Mouse (Mus musculus) stomach, embryonic 14.5 days (tissue): ENCODE measurements around the gene Fcgrt. TPM values are rescaled to one million over a fixed set of nuclear protein-coding genes. Genes with fewer than 3 reads are reported as not detected.
A peak's percentile ranks its signal among the peaks of the same experiment; 100 is the strongest.
"Not testable (repeated sequence)": the region's sequence is repeated elsewhere in the genome, so short reads cannot be mapped to it uniquely, and the experiment has no call there.

ENCODE experiments used
- ATAC-seq: fragments of 200-750 bp; cut with Nextera tagmentation; 2 replicates; pipeline ENCODE4 v1.8.0; 2017; ENCODE audit warnings: low read depth, moderate TSS enrichment; ENCODE audit not compliant: insufficient number of reproducible peaks, insufficient read depth, low FRiP score
- H3K27ac ChIP-seq: fragments of 300-500 bp; sonication (generic); 2 replicates; pipeline ENCODE4 v1.5.1; 2014; ENCODE audit warnings: mild to moderate bottlenecking, low read length, moderate library complexity, mixed read lengths
- H3K27me3 ChIP-seq: fragments of 300-500 bp; sonication (generic); 2 replicates; pipeline ENCODE4 v1.6.1; 2014; ENCODE audit warnings: low read length, control low read depth, mixed read lengths; ENCODE audit not compliant: control insufficient read depth, insufficient read depth
- H3K36me3 ChIP-seq: fragments of 300-500 bp; sonication (generic); 2 replicates; pipeline ENCODE4 v1.6.1; 2014; ENCODE audit warnings: mild to moderate bottlenecking, control low read depth, low read length, moderate library complexity, mixed read lengths; ENCODE audit not compliant: control insufficient read depth, insufficient read depth
- H3K4me1 ChIP-seq: fragments of 300-500 bp; sonication (generic); 2 replicates; pipeline ENCODE4 v1.6.1; 2014; ENCODE audit warnings: low read length, control low read depth, mixed read lengths; ENCODE audit not compliant: control insufficient read depth, insufficient read depth
- H3K4me2 ChIP-seq: fragments of 300-500 bp; sonication (generic); replicated peaks from 2 replicates; pipeline ENCODE4 v1.6.1; 2014; ENCODE audit warnings: low read depth, low read length, control low read depth
- H3K4me3 ChIP-seq: fragments of 300-500 bp; sonication (generic); 2 replicates; pipeline ENCODE4 v1.5.1; 2014; ENCODE audit warnings: low read depth, low read length, control low read depth
- H3K9ac ChIP-seq: fragments of 300-500 bp; sonication (generic); replicated peaks from 2 replicates; pipeline ENCODE4 v1.6.1; 2014; ENCODE audit warnings: low read depth, mild to moderate bottlenecking, control low read depth, low read length, moderate library complexity, mixed read lengths
- H3K9me3 ChIP-seq: fragments of 300-500 bp; sonication (generic); 2 replicates; pipeline ENCODE4 v1.6.1; 2016; ENCODE audit warnings: low read depth, low read length, control low read depth; ENCODE audit not compliant: control insufficient read depth
- WGBS: fragments of 180-500 bp; shearing (Covaris S2); extraction: QIAGEN DNeasy Blood & Tissue Kit; methylation state at CpG from one replicate; pipeline ENCODE4 v1.1.7; 2014; 5-methylcytosine and 5-hydroxymethylcytosine counted together
- polyA plus RNA-seq: library from polyadenylated mRNA; unstranded; fragments of >200 nt; fragmentation: Nextera tagmentation; extraction: Ambion mirVana; gene quantifications from 2 replicates; pipeline ENCODE4 v1.2.1, GENCODE M21; 2014

The Fcgrt gene
- polyA plus RNA-seq, 1 experiment from 2014 or later: 78.6 TPM

- Histone ChIP-seq H3K4me2 (no peak overlapping the region), H3K27ac (no peak overlapping the region), H3K4me1 (peaks cover 18% of the 10 kb centered on the region), H3K9ac (no peak overlapping the region), H3K36me3 (no peaks in the 10 kb centered on the region), H3K27me3 (no peaks in the 10 kb centered on the region), H3K4me3 (no peak overlapping the region), H3K9me3 (no peaks in the 10 kb centered on the region)
- no peak for ATAC-seq
- WGBS: 87% methylated on average over 8 of the region's 8 CpGs
Measured at GRCm38 (mm10) chr7:45098541-45099240, 5.0 kb downstream of the Fcgrt start.

GRCm38 (mm10) chr7:45097479-45097878 lies 6.2 kb downstream of the Fcgrt start:
- H3K4me1 ChIP-seq: peaks cover 10% of the 10 kb centered on the region; the same call in 1 of the 2 replicates
- H3K27me3 ChIP-seq: no peaks in the 10 kb centered on the region
- no peak overlapping the region for H3K9ac ChIP-seq
- no peak overlapping the region for H3K4me2 ChIP-seq
- no peak overlapping the region; the same call in 1 of the 2 replicates for H3K27ac ChIP-seq
- 57% methylated on average over 6 of the region's 6 CpGs for WGBS
- H3K36me3 ChIP-seq: no peaks in the 10 kb centered on the region
- no peaks in the 10 kb centered on the region for H3K9me3 ChIP-seq
- ATAC-seq: no peak
- H3K4me3 ChIP-seq: no peak overlapping the region

GRCm38 (mm10) chr7:45095965-45096364 lies 7.7 kb downstream of the Fcgrt start:
- H3K4me1 ChIP-seq, ATAC-seq, H3K27ac ChIP-seq, H3K4me3 ChIP-seq, H3K9me3 ChIP-seq, H3K27me3 ChIP-seq, H3K4me2 ChIP-seq, H3K36me3 ChIP-seq, H3K9ac ChIP-seq: not testable (repeated sequence)
- WGBS: 95% methylated on average over 14 of the region's 14 CpGs

GRCm38 (mm10) chr7:45095367-45095766 lies 8.3 kb downstream of the Fcgrt start:
- Histone ChIP-seq H3K9me3 (no peaks in the 10 kb centered on the region), H3K27ac (no peak overlapping the region), H3K27me3 (no peaks in the 10 kb centered on the region), H3K4me3 (no peak overlapping the region), H3K9ac (no peak overlapping the region), H3K4me1 (peaks cover 4% of the 10 kb centered on the region; the same call in 1 of the 2 replicates), H3K4me2 (no peak overlapping the region), H3K36me3 (no peaks in the 10 kb centered on the region)
- WGBS: 84% methylated on average over 6 of the region's 6 CpGs
- no peak for ATAC-seq

- ATAC-seq: no peak
- H3K27ac ChIP-seq: no peak overlapping the region
- 26% methylated on average over 7 of the region's 7 CpGs for WGBS
Measured at GRCm38 (mm10) chr7:45094121-45094520, 9.5 kb downstream of the Fcgrt start.

GRCm38 (mm10) chr7:45093516-45093905 lies 10.1 kb downstream of the Fcgrt start:
- no peak for ATAC-seq
- no peaks in the 10 kb centered on the region for H3K27me3 ChIP-seq
- WGBS: 29% methylated on average over 18 of the region's 18 CpGs
- peaks cover 7% of the 10 kb centered on the region; the same call in 1 of the 2 replicates for H3K4me1 ChIP-seq
- H3K4me3 ChIP-seq: no peak overlapping the region
- H3K36me3 ChIP-seq: peaks cover 3% of the 10 kb centered on the region; the same call in 1 of the 2 replicates
- H3K4me2 ChIP-seq: no peak overlapping the region
- H3K9me3 ChIP-seq: no peaks in the 10 kb centered on the region
- H3K27ac ChIP-seq: peak overlapping the region; percentile 83; the same call in 1 of the 2 replicates
- no peak overlapping the region for H3K9ac ChIP-seq

More at GRCm38 (mm10) chr7:45094121-45094520, 9.5 kb downstream of the Fcgrt start:
- H3K4me3 ChIP-seq: no peak overlapping the region
- no peak overlapping the region for H3K9ac ChIP-seq
- H3K27me3 ChIP-seq: no peaks in the 10 kb centered on the region
- H3K4me2 ChIP-seq: no peak overlapping the region
- no peaks in the 10 kb centered on the region for H3K36me3 ChIP-seq
- no peaks in the 10 kb centered on the region for H3K9me3 ChIP-seq
- H3K4me1 ChIP-seq: peaks cover 7% of the 10 kb centered on the region; the same call in 1 of the 2 replicates

- Histone ChIP-seq H3K9me3 (no peaks in the 10 kb centered on the region), H3K4me3 (no peak overlapping the region), H3K36me3 (peaks cover 8% of the 10 kb centered on the region), H3K4me1 (peaks cover 7% of the 10 kb centered on the region; the same call in 1 of the 2 replicates), H3K4me2 (no peak overlapping the region), H3K27me3 (no peaks in the 10 kb centered on the region), H3K9ac (no peak overlapping the region), H3K27ac (peak overlapping the region; percentile 83)
- no peak for ATAC-seq
- WGBS: 35% methylated on average over 12 of the region's 12 CpGs
Measured at GRCm38 (mm10) chr7:45092828-45093515, 10.7 kb downstream of the Fcgrt start.

- H3K27me3 ChIP-seq: no peaks in the 10 kb centered on the region
- WGBS: 0% methylated on average over 16 of the region's 16 CpGs
- ATAC-seq: peak; percentile 94
- no peaks in the 10 kb centered on the region for H3K9me3 ChIP-seq
- peak within 1 kb of the TSS; percentile 83 for H3K27ac ChIP-seq
- H3K36me3 ChIP-seq: peaks cover 18% of the 10 kb centered on the region
- H3K4me1 ChIP-seq: peaks cover 7% of the 10 kb centered on the region; the same call in 1 of the 2 replicates
- peak within 1 kb of the TSS; percentile 56 for H3K9ac ChIP-seq
- peak within 1 kb of the TSS; percentile 59 for H3K4me2 ChIP-seq
- H3K4me3 ChIP-seq: peak within 1 kb of the TSS; percentile 47
Measured at GRCm38 (mm10) chr7:45092048-45092447, 11.6 kb downstream of the Fcgrt start, which contains the start of gene Rcn3. TSS of gene Rcn3 (minus strand) at chr7:45092221.
